ENCODE assay signal across 8 mouse cellular contexts in the genomic region with DNA sequence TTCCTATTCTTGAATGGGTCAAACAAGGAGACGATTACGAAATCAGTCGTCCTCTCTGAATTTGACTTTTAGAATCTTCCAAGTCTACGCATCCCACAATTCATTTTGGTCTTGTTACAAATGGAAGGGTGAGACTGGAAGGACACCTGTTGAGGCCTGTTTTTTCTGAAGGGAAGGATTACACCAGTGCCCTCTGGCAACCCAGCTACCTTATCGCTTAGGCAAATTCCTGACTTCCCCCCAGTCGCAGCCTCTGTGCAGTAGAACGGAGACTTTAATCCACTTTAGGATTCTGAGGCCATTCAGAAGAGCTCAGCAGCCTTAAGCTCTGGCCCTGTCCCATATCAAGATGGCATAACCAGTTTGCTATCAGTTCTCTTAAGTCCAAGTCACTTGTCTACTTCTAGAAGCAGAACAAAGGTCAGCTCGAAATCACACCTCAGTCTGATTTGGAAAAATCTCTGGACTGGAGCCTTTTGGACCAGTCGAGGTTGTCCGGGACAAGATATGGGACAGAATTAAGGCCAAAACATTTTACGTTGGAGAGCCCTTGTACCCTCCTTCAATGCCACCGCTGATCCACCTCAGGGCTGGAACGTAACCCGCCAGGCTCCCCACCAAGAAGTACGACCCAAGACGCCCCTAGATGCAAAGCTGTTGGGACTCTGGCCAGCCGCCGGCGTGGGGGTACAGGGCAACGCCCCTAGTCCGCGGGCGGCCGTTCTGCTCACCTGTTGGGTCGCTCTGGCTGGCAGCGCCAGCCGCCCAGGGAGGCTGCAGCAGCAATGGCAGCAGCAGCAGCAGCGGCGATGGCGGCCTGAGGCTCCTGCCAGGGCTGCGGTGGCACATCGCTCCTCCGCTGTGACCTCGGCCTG. TPM values are rescaled to one million over a fixed set of nuclear protein-coding genes. Genes with fewer than 3 reads are reported as not detected.
DNase-seq lines count a peak whose midpoint lies in the region; ATAC-seq lines count a peak whose summit lies in the region.

No protein-coding gene starts in this region.

- H3K4me2 ChIP-seq in lung, embryonic 16.5 days (ENCODE audit: low read depth, low read length): peak overlapping the region; percentile 76
- peak overlapping the region; percentile 63 for H3K4me2 ChIP-seq in forebrain, embryonic 11.5 days (ENCODE audit: low read depth, low read length, severe bottlenecking)
- peak overlapping the region; percentile 35 for H3K4me2 ChIP-seq in neural tube, embryonic 14.5 days (ENCODE audit: low read depth, low read length)

- no peak for DNase-seq in lung, postnatal 10 days
- no peak for DNase-seq in forebrain, embryonic 11.5 days (ENCODE audit: low spot score)
- DNase-seq in limb, embryonic 10.5 days (ENCODE audit: low spot score): no peak
- DNase-seq in MN1 (ENCODE audit: low spot score): no peak
- no peak for DNase-seq in spleen, adult 12 weeks (ENCODE audit: low spot score)

- ATAC-seq in lung, embryonic 16.5 days (ENCODE audit: low read depth): no peak
- ATAC-seq in forebrain, embryonic 11.5 days (replicated peaks; ENCODE audit: low FRiP score): peak; percentile 53; the same call in 1 of the 2 replicates
- no peak for ATAC-seq in neural tube, embryonic 14.5 days (ENCODE audit: low read depth)
- no peak for ATAC-seq in cerebellum, adult (ENCODE audit: insufficient number of reproducible peaks, low FRiP score, low TSS enrichment)

- H3K4me1 ChIP-seq in lung, embryonic 16.5 days (replicated peaks; ENCODE audit: control insufficient read depth, insufficient read depth, low read length): peaks cover 14% of the 10 kb centered on the region
- peaks cover 7% of the 10 kb centered on the region; the same call in 1 of the 2 replicates for H3K4me1 ChIP-seq in forebrain, embryonic 11.5 days (replicated peaks; ENCODE audit: control insufficient read depth, insufficient read depth, low read length)
- H3K4me1 ChIP-seq in limb, embryonic 10.5 days: peaks cover 14% of the 10 kb centered on the region
- H3K4me1 ChIP-seq in neural tube, embryonic 14.5 days (ENCODE audit: control insufficient read depth, insufficient read depth, low read length): peaks cover 3% of the 10 kb centered on the region; the same call in 1 of the 2 replicates

- peak overlapping the region; percentile 55 for H3K9ac ChIP-seq in lung, embryonic 16.5 days (ENCODE audit: low read length)
- H3K9ac ChIP-seq in forebrain, embryonic 11.5 days (ENCODE audit: low read length): peak overlapping the region; percentile 39
- H3K9ac ChIP-seq in neural tube, embryonic 14.5 days (replicated peaks; ENCODE audit: low read depth, low read length): no peak overlapping the region

- H3K27me3 ChIP-seq in lung, embryonic 16.5 days (ENCODE audit: control insufficient read depth, insufficient read depth, low read depth, low read length): peaks cover 19% of the 10 kb centered on the region
- peaks cover 16% of the 10 kb centered on the region for H3K27me3 ChIP-seq in forebrain, embryonic 11.5 days (ENCODE audit: control insufficient read depth, insufficient read depth, low read length)
- peaks cover 45% of the 10 kb centered on the region for H3K27me3 ChIP-seq in limb, embryonic 10.5 days (ENCODE audit: low read depth, poor library complexity, severe bottlenecking)
- H3K27me3 ChIP-seq in neural tube, embryonic 14.5 days (ENCODE audit: control insufficient read depth, insufficient read depth, low read length): peaks cover 17% of the 10 kb centered on the region

- WGBS in lung, embryonic 16.5 days: 16% methylated on average over 34 of the region's 34 CpGs
- WGBS in forebrain, embryonic 11.5 days: 11% methylated on average over 34 of the region's 34 CpGs
- 17% methylated on average over 34 of the region's 34 CpGs for WGBS in limb, embryonic 10.5 days
- WGBS in neural tube, embryonic 14.5 days: 19% methylated on average over 32 of the region's 34 CpGs

- no peak overlapping the region for H3K27ac ChIP-seq in lung, embryonic 16.5 days (ENCODE audit: low read length)
- H3K27ac ChIP-seq in forebrain, embryonic 11.5 days (ENCODE audit: low read depth, low read length): no peak overlapping the region
- H3K27ac ChIP-seq in limb, embryonic 10.5 days: peak overlapping the region; percentile 59; the same call in 1 of the 2 replicates
- no peak overlapping the region for H3K27ac ChIP-seq in neural tube, embryonic 14.5 days (ENCODE audit: low read depth, low read length)

- peak overlapping the region; percentile 45 for H3K4me3 ChIP-seq in lung, embryonic 16.5 days (ENCODE audit: low read length)
- peak overlapping the region; percentile 28 for H3K4me3 ChIP-seq in forebrain, embryonic 11.5 days (ENCODE audit: low read depth, low read length)
- H3K4me3 ChIP-seq in limb, embryonic 10.5 days: peak overlapping the region; percentile 56
- peak overlapping the region; percentile 19; the same call in 1 of the 2 replicates for H3K4me3 ChIP-seq in neural tube, embryonic 14.5 days (ENCODE audit: low read depth, low read length)

- H3K36me3 ChIP-seq in lung, embryonic 16.5 days (ENCODE audit: control insufficient read depth, insufficient read depth, low read length): no peaks in the 10 kb centered on the region
- H3K36me3 ChIP-seq in forebrain, embryonic 11.5 days (ENCODE audit: control insufficient read depth, insufficient read depth, low read length): no peaks in the 10 kb centered on the region
- no peaks in the 10 kb centered on the region for H3K36me3 ChIP-seq in limb, embryonic 10.5 days
- no peaks in the 10 kb centered on the region for H3K36me3 ChIP-seq in neural tube, embryonic 14.5 days (ENCODE audit: control insufficient read depth, insufficient read depth, low read length)

- H3K9me3 ChIP-seq in lung, embryonic 16.5 days (ENCODE audit: control insufficient read depth, low read length): no peaks in the 10 kb centered on the region
- no peaks in the 10 kb centered on the region for H3K9me3 ChIP-seq in forebrain, embryonic 11.5 days (ENCODE audit: control insufficient read depth, low read length)
- H3K9me3 ChIP-seq in limb, embryonic 10.5 days (replicated peaks): no peaks in the 10 kb centered on the region
- H3K9me3 ChIP-seq in neural tube, embryonic 14.5 days (ENCODE audit: control insufficient read depth, low read length): no peaks in the 10 kb centered on the region

RNA-seq across cellular contexts. Expression of a gene that starts 0.7 kb away (rescaled TPM):
- 5.8 TPM in 2 replicates for polyA plus RNA-seq in lung, embryonic 16.5 days (2015; fragmentation: Nextera tagmentation; extraction: Ambion mirVana)
- 0.99 and 1.1 TPM in 2 replicates for polyA plus RNA-seq in forebrain, embryonic 11.5 days (2014; fragmentation: Nextera tagmentation; extraction: Ambion mirVana)
- polyA plus RNA-seq in limb, embryonic 10.5 days (2016; fragmentation: Nextera tagmentation; extraction: Ambion mirVana): 0.63 and 1.4 TPM in 2 replicates
- polyA plus RNA-seq in neural tube, embryonic 14.5 days (2014; fragmentation: Nextera tagmentation; extraction: Ambion mirVana): 0.30 and 0.52 TPM in 2 replicates
